Mouse (Mus musculus) lung, postnatal 4 days (tissue): ENCODE data around the gene Abca9.

Experiments
- DNase-seq, 2 experiments: peaks; one replicate each; pipeline ENCODE4 v3.0.0; 2021

Gene Abca9

DNA sequence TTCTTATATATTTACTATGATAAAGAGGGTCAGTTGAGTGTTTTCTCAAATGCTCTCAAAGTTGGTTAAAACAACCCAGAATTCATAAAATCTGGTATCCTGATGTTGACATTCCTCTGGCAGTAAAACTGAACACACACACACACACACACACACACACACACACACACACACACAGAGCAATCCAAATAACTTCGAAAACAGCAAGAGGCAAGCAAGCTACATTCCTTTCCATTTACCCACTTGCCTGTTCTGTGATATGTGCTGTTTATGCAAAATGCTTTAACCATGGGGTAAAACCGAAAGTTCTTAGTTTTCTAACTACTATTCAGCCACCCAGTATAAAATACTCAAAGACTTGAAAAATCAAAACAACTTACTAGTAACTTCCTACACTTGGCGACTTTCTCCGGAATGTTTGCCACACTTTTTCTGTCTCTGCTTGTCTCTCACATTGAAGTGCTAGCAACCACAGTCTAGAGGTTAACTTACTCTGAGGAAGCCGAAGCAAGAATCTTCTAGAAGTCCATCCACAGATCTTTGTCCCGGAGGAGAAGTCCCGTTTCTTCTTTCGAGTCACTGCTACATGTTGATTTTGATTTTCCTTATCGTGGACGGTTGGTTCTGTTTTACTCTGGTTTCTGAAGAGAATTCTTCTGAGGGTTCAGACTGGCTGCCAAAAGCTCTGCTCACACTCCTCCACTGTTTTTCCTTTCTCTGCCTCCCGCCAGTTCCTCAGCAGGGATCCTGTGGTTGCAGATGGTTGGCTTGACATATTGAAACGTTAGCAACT is at the start of gene Abca9:
Gene Abca9, minus strand, starts transcription at position 738 of the 793 bp plus-strand sequence.
- DNase-seq: peak; percentile 13 to 23

DNA sequence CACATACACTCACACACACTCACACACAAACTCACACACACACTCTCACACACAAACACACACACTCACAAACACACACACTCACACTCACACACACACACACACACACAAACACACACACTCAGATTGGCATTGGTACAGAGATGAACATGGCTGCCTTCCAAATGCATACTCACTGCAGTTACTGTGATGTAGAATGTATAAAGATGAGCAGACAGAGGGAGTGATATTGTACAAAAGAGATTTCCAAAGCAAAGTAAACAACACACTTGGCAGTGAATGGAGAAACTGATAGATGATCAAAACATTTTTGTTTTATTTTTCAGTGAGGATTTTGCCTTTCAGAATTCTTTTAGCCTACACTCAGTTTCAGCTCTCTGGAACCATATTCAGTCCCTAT is 49.1 kb upstream of the Abca9 start:
- peak in 1 of 2 experiments; percentile 16 for DNase-seq

DNA sequence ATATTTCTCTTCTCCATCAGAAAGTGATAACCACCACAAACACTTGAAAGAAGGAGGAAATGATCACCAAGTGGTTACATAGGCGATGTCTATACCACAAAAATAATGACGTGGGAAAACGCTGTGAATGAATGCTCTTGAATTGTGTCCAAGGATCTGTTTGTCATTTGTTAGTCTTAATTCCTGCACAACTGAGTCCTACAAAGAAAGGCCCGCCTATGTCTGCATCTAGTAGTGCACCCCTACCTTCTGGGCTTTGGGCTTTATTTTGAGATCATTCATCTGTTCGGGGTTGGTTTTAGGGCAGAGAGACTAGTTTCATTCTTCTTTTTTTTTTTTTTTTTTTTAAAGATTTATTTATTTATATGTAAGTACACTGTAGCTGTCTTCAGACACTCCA is 35.9 kb upstream of the Abca9 start:
- no peak for DNase-seq

DNA sequence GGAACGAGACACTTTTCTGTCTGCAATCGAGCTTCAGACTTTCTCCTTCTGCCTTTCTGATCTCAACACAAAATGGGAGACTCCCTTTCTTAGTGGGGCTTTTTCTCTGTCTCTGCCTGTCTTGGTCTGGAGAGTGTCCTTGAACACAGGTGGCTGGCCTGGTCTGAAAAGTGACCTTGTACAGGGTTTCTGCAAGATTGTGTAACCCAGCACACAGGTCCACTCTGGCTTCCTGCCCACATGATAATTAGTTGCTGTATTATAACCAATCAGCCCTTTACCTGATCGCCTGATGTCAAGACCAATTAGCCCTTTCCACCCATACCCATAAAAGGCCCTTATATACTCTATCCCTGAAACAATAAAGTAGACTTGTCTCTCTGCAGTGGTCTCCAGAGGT is 30.9 kb upstream of the Abca9 start:
- no peak for DNase-seq

DNA sequence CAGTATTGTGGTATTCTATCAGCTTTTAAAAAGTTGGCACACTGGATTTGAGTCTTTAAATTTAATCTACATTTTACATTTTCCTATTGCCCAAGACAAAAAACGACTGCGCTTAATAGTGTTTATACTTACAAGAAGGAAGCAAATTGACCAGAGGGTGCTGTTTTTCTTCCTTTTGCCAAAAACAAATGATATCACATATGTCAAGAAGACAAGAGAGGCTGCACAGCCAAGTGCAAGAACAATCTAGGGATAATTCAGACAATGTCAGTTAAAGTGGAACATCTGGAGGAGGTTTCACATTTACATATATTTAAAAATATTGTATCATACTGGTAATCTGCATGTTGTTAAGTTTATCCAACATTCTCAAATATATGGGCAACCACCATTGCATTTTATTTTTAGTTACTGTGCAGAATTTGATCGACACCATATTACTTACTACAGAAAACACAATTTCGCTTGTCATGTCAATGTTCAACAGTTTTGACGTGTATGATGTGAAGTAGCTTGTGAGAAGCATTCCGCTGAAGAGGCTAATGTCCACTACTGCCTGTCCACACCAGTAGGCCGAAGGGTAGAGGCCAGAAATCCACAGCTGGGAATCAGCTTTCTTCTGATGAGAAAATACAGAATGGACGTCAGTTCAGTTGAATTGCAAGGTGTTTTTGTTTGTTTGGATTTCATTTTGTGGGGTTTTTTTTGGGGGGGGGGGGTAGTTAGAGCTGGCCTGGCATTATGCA is 28.7 kb upstream of the Abca9 start:
- DNase-seq: peak in 1 of 2 experiments; percentile 25

DNA sequence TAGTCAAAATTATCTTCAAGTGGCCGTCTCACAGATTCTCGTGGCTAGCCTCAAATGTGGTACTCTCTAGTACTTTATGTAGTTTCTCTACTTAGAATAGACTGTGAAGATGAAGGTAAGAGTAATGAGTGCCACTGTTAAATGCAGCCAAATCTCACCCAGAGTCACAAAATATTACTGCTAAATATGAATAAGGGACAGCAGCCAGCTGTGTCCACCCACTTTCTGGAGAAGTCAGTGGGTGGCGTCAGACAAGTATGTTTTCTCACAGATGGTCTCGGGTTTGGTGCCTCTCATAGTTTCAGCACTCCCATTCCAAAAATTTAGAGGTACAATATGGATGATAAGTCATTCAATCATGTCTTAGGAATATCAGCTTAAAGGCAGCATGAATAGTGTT is 27.3 kb upstream of the Abca9 start:
- DNase-seq: no peak

DNA sequence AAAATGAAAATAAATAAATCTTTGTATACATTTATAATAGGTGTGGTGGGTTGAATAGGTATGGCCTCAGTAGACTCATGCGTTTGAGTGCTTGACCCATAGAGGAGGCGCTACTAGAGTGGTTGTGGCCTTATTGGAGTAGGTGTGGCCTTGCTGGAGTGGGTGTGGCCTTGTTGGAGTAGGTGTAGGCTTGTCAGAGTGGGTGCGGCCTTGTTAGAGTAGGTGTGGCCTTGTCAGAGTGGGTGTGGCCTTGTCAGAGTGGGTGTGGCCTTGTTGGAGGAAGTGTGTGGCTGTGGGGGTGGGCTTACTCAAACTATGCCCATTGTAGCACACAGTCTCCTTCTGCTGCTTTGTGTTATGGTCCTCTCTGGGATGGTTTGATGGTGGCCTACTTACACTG is 3.2 kb upstream of the Abca9 start:
- DNase-seq: no peak

DNA sequence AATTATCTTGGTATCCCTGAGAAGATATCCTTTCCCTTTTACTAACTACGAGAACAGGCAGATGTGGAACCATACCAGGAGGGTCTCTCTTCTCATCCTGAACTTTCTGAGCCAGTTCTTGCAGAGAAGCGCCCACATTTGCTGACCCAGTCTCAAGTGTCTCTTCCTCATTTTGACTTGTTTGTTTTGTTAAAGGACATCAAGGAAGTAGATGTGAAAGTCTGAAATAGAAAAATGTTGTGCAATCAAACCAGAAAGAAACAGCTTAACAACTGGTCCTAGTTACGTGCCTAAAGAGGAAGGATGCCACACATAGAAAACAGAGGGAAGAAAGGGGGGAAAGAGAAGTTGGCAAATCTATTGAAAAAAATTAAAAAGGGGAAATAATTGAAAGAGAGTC is 2.2 kb downstream of the Abca9 start:
- DNase-seq: no peak

DNA sequence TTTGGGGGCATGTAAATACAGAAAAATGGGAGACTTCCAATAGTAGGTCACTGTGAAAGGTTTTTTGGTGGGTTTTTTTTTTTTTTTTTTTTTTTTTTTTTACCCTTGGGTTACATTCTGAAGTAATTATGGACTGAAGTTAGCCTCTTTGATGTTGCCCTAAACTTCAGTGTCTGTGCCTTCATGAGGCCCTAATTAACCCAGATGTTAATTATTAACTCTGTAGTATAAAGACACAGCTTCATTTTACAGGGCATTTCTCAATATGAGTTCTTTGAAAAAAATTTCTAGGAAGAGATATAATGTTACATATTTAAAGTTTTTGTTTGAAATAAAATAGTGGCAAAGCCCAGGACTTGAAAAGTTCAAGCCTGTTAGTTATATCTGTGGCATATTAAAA is 2.6 kb downstream of the Abca9 start:
- DNase-seq: no peak

DNA sequence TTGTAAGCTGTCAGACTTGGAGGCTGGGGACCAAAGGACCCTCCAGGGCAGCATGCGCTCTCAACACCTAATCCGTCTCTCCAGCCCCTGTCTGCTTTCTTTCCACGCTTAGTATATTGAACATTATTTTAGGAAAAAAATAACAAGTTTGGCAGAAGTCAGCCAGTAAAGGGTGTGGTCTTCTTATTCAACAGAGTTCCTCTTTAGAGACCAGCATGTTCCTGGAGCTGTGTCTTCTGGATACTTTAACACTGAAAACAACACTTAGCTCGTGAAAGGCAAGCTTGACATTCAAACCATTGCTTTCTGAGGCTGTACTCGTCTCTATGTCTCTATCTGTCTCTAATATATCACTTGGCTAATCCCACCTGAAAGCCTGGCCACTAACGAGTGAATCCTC is 10.9 kb downstream of the Abca9 start:
- no peak for DNase-seq

DNA sequence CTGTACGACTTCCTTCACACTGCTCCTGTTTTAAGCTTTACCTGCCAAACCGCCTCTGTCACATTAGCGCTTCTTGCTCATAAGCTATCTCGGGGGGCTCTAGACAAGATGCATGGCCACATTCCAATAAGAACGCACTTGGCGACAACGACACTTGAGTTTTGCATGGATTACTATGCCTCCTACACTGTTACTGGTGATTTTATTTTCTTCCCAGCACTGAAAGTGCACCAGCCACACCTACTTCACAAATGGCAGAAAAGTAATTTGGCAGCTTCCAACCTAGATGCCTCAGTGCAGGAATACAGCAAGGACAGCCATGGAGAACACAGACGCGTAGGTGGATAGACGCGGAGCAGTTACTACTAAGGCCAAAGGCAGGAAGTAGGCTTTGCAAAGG is 12.0 kb downstream of the Abca9 start:
- DNase-seq: no peak

DNA sequence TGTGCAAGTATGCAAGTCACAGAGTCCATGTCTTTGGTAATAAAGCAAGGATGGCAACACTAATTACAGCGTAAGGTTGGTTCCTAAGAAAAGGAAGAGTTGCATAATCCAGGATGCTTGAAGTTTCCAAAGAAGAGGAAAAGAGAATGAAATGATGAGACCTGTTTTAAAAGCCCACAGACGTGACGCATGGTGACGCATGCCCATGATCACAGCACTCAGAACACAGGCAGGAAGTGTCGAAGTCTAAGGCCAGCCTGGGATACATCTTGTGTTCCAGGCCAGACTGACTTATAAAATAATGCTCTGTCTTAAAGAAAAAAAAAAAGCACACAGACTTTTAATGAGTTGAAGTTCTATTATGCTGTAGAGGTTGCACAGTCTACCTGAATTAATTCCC is 20.4 kb downstream of the Abca9 start:
- no peak for DNase-seq

DNA sequence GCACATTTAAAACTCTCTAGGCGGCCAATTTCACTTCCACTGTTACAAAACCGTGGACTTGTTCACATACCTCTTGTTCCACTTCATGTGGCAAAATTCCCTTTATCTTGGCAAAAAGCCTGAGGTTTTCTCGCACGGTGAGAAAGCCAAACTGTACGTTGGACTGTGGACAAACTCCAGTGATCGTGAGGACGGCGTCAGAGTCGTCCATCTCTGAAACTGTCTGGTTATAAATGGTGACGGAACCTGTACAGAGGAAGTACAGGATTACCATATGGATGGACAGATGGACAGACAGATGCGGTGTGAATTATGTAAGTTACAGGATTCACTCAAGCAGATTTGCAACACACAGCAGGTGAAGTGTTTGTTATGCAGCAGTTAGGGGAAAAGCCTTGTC is 22.6 kb downstream of the Abca9 start:
- DNase-seq: no peak

DNA sequence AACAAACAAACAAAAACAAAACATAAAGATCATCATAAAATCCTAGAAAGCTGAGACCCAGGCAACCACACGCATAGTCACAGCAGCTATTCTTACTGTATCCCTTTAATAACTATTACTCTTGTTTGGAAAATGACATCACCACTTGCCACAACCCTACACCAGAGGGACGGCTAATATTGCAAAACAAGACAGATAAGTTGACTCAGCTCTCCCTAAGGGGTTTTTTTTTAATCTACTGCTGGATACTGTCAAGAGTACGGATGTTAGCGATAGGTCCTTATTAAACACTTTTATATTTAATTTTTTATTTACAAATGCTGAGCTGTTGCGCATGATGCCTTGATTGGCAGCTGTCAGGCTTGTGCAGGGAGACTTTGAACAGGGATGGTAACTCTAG is 37.2 kb downstream of the Abca9 start:
- no peak for DNase-seq

DNA sequence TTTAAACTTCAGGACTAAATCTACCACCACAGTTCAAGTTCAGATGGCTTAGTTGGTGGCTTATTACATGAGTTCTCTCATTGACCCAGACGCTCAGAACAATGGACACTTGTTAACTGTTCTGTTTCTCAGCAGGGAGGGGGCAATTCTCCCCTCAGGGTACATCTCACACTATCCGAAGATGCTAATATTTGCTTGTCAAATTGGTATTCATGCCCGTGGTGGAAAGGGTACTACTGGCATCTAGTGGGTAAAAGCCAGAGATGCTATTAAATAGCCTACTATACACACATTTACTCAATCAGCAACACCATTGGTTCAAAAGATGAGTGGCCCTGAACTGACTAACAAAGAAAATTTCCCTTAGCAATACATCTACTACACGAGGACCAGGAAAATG is 56.9 kb downstream of the Abca9 start:
- no peak for DNase-seq

DNA sequence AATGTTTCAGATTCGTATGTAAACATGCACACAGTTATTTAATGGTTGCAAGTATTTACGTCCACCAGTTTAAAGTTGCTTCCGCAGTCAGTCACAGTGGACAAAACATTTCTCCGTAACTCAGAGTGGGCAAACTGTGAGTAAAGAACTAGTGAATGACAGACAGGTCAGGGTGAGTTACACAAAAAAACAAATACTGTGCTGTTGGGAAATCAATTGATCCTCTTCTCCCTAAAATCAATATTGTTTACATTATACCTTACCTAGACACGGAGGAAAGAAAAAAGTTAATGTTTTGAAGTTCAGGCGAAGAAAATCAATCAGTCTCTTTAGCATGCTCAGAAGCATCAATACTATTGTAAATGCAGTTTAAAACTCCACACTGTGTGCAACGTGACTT is 66.6 kb downstream of the Abca9 start:
- no peak for DNase-seq

DNA sequence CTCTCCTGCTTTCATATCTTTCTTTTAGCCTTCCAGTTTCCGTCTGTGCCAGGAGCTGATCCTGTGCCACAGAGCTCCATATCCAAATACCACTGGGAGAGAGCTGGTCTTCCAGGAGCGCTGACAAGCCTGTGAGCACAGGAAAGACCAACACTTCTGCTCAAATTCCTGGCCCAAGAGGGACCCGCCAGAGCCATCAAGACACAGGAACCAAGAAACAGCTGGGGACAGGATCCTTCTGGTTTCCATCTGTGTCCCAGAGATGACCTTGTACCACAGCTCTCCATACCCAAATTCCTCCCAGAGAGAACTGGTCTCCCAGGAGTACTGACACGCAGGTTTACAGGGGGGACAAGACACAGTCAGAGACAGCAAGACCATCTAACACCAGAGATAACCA is 69.1 kb downstream of the Abca9 start:
- DNase-seq: no peak

DNA sequence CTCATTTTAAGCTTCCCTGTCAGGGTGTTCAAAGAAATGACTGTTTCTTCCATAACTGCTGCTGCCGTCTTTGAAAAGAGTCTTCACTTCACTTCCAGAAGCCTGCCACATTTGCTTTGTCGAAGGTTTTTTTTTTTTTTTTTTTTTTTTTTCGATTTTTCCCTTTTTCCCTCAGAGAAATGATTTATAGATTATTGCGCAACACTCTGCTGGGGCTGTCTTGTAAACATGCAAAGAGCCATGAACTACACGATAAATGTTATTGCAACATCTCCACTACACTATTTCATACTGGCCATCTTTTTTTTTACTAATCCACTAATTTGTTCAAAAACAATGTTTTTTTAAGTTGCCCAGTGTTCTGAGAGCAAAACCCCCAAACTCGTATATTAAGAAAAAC is 70.5 kb downstream of the Abca9 start:
- DNase-seq: no peak

DNA sequence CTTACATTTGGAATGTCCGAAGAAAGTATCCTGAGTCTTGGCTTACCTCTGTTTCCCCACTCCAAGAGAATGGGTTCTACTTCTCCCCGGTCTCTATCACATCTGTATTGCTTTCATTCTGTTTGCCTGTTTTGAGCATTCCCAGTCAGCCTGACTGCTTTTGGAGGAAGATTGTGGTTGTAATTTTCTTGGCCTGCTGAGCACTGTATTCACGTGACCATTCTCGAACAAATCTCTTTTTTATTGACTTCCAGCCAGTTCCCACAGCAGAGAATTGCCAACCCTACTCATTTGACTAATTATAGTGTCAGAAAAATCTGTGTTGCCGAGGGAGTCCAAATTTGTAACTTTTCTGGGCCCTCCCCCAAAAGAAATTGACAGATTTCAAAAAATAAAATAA is 72.1 kb downstream of the Abca9 start, which contains the start of gene Abca8a:
Gene Abca8a, minus strand, starts transcription at position 121 of the 400 bp plus-strand sequence.
- DNase-seq: no peak

DNA sequence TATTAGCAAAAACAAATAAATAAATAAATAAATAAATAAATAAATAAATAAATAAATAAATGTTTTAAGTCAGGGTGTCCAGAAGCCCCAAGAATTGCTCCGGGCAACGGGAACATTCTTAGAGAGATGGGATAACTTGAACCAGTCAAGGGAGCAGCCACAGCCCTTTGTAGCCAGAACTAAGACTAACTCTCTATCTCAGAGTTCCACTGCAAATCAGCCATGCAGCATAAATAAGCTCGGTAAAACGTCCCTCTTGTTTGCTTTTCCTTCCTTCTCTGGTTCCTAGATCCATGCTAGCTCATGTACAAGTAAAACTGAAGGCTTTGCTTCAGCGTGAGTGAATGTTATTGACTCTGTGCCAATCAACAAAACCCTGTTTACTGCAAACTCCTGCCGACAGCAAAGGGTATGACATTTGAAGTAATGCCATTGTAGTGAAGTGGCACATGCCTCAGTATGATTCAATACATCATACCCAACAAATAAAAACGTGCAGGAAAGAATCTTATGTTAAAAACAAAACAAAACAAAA is 73.1 kb downstream of the Abca9 start:
- no peak for DNase-seq

DNA sequence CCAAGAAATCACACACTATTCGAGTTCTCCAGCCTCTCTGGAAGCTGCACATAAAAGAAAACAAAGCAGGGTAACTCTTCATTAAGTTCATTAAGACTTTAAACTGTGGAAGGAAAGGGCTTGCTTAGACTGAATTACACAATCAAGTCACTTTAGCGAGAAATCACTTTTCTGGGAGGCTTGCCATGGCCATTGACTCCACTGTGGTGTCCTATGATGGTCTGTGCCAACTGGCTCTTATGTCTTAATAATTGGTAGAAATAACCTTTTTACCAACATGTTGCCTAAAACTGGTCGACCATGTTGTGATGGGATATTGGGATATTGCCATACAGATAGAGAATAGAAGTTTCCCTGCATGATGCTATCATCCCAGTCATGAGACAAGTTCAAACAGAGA is 73.8 kb downstream of the Abca9 start:
- DNase-seq: peak in 1 of 2 experiments; percentile 8

DNA sequence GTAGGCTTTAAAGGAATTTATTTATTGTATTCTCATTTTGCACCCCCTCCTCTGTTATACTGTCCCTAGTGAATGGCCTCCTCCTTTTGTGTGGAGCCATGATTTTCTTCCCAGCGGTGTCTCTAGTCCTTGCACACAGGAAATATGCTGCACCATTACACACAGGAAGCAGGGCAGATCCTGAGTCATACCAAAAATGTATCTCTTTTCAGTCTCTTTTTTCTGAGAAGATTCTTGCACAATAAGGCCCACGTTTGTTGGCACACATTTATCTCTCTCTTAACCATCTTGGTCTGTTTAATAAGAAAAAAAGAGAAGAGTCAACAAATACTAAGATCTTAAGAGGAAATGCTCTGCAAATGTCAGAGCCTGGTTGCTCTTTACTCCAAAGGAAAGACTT is 76.7 kb downstream of the Abca9 start:
- no peak for DNase-seq

DNA sequence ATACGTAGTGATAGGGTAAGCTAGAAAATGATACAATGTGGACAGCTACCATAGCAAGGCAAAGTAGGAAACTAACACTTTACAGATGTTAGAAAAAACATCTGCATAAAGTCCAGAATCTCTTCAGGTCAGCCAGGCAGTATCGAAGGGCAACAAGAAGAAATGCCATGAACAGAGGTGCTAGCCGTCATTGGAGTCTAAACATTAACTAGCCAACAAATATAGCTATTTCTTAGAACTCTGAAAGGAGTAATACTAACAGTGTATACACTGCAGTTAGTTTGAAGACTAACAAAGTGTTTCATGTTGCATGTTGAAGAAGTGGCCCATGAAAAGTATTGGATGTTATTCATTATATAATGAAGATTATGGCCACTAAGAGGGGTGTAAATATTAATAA is 95.8 kb downstream of the Abca9 start:
- DNase-seq: no peak

DNA sequence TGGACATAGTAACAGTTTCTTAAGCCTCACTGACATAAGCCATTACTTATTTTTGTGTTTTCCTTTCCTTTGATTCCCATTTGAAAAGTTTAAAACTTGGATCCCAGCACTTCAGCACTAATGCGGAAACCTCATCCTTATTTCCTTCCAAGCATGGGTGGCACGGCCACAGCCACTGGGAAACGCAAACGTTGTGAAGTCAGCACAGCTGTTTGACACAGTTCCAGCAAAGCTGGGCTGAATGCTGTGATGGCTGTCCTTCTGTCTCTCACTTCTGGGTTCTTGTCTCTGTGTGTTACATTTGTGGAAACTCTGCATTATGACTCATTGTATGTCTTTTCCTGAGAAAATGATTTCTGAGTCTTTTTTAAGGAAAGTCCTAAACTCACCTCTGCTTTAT is 107.0 kb downstream of the Abca9 start:
- no peak for DNase-seq
